Comparison of ENCODE assay signal across 21 mouse cellular contexts in the genomic region with DNA sequence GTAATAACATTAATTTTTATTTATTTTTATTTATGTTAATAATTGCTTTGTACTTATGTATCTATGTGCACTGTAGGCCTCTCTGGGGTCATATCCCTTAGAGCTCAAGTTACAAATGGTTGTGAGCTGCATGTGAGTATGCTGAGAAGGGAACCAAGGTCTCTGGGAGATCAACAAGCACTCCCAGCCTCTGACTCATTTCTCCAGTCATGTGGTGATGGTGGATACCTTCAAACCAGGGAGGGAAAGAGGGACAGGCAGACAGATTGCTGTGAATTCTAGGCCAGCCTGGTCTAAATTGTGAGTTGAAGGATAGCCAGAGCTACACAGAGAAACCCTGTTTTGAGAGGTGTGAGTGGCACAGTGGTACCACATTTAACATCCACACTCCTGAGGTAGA. TPM values are rescaled to one million over a fixed set of nuclear protein-coding genes. Genes with fewer than 3 reads are reported as not detected.
DNase-seq lines count a peak whose midpoint lies in the region; ATAC-seq lines count a peak whose summit lies in the region.
"Had no signal": no experiment of that assay in that cellular context is flagged by ENCODE, and none has a peak within 500 bp of the region (broad histone marks: within the 10 kb centered on the region; RNA-seq: fewer than 3 reads in every experiment).

No protein-coding gene starts in this region.

- H3K27ac ChIP-seq in forebrain, embryonic 16.5 days (ENCODE audit: low read length): no peak overlapping the region
- H3K27ac ChIP-seq: heart, adult 2 months; heart, embryonic 10.5 days; hindbrain, embryonic 12.5 days; hindbrain, embryonic 15.5 days had no signal

- H3K27me3 ChIP-seq in forebrain, embryonic 16.5 days (replicated peaks; ENCODE audit: control insufficient read depth, insufficient read depth, low read length): no peaks in the 10 kb centered on the region
- H3K27me3 ChIP-seq: CH12.LX; hindbrain, embryonic 12.5 days; hindbrain, embryonic 15.5 days had no signal

- peaks cover 32% of the 10 kb centered on the region for H3K36me3 ChIP-seq in forebrain, embryonic 16.5 days (ENCODE audit: control insufficient read depth, insufficient read depth)

- no peak overlapping the region for H3K9ac ChIP-seq in forebrain, embryonic 16.5 days (replicated peaks; ENCODE audit: low read depth, low read length)
- H3K9ac ChIP-seq: hindbrain, embryonic 12.5 days; hindbrain, embryonic 15.5 days had no signal

- no peak overlapping the region for H3K4me3 ChIP-seq in forebrain, embryonic 16.5 days (replicated peaks; ENCODE audit: low read length)
- H3K4me3 ChIP-seq: heart, adult 2 months; heart, embryonic 10.5 days; hindbrain, embryonic 12.5 days; hindbrain, embryonic 15.5 days had no signal

- no peaks in the 10 kb centered on the region for H3K9me3 ChIP-seq in forebrain, embryonic 16.5 days (ENCODE audit: control insufficient read depth, low read length)
- H3K9me3 ChIP-seq: G1E; heart, embryonic 10.5 days; hindbrain, embryonic 12.5 days; hindbrain, embryonic 15.5 days had no signal

- no peak for ATAC-seq in forebrain, embryonic 16.5 days
- ATAC-seq: forebrain, embryonic 14.5 days; intestine, postnatal 0 days had no signal

- peak; percentile 42 for DNase-seq in adrenal gland, adult 8-10 months
- DNase-seq in adrenal gland, postnatal 25 days: no peak
- peak; percentile 46 for DNase-seq in 416B (ENCODE audit: low read depth)
- DNase-seq in adrenal gland, postnatal 10 days: peak; percentile 25
- DNase-seq in fibroblast of lung, adult 2 months (ENCODE audit: low read depth): peak; percentile 40
- no peak for DNase-seq in left cerebral cortex, adult 9 months (ENCODE audit: low spot score in 2 of 2)
- DNase-seq: B cell, adult 2 months; cerebellum, adult 18-20 months; cerebellum, adult 9-10 months; cerebellum, postnatal 14 days; gastrocnemius, postnatal 25 days; heart, adult 2 months; kidney, adult 2 months had no signal

- no peak overlapping the region for H3K4me2 ChIP-seq in forebrain, embryonic 16.5 days (ENCODE audit: low read length)
- H3K4me2 ChIP-seq: hindbrain, embryonic 12.5 days; hindbrain, embryonic 15.5 days had no signal

- no peaks in the 10 kb centered on the region for H3K4me1 ChIP-seq in forebrain, embryonic 16.5 days (replicated peaks; ENCODE audit: control insufficient read depth, insufficient read depth, low read length)
- H3K4me1 ChIP-seq: heart, embryonic 10.5 days; hindbrain, embryonic 12.5 days; hindbrain, embryonic 15.5 days had no signal

RNA-seq across cellular contexts. Expression of a gene that starts 30.1 kb away (rescaled TPM):
- total RNA-seq in adrenal gland, adult 8-10 months (2022): 10 to 100 TPM in 1 of 4 experiments, 1 to 10 TPM in 3; 2.8 to 10.5 (median 6.3) TPM
- 2.4 and 3.1 TPM in 2 replicates for total RNA-seq in adrenal gland, postnatal 25 days (2021)
- 1 to 10 TPM; 2.1 to 2.7 TPM for total RNA-seq in adrenal gland, postnatal 10 days (2021)
- polyA plus RNA-seq in forebrain, embryonic 16.5 days (2015; fragmentation: Nextera tagmentation; extraction: Ambion mirVana): 11.9 and 12.4 TPM in 2 replicates
- total RNA-seq: CH12.LX, G1E had no signal

RNA-seq across cellular contexts. Expression of a gene that starts 33.9 kb away (rescaled TPM):
- 100 to 1,000 TPM in 1 of 4 experiments, 10 to 100 TPM in 3; 71.4 to 118 (median 94.8) TPM for total RNA-seq in adrenal gland, adult 8-10 months (2022)
- total RNA-seq in adrenal gland, postnatal 25 days (2021): 85.7 and 114 TPM in 2 replicates
- 10 to 100 TPM; 60.4 to 70.1 TPM for total RNA-seq in adrenal gland, postnatal 10 days (2021)
- 34.4 and 39.4 TPM in 2 replicates for polyA plus RNA-seq in forebrain, embryonic 16.5 days (2015; fragmentation: Nextera tagmentation; extraction: Ambion mirVana)

RNA-seq across cellular contexts. Expression of a gene that starts 52.9 kb away (rescaled TPM):
- 10 to 100 TPM; 65.5 to 89.7 (median 78.2) TPM for total RNA-seq in adrenal gland, adult 8-10 months (2022)
- total RNA-seq in adrenal gland, postnatal 25 days (2021): 63.2 and 64.0 TPM in 2 replicates
- 10 to 100 TPM; 41.9 to 43.3 TPM for total RNA-seq in adrenal gland, postnatal 10 days (2021)
- polyA plus RNA-seq in forebrain, embryonic 16.5 days (2015; fragmentation: Nextera tagmentation; extraction: Ambion mirVana): 49.7 and 53.9 TPM in 2 replicates

Comparison
In these comparisons a context has a peak if more than half of its experiments do, and no peak if none do; other contexts are left out.
1. DNase-seq: peak in adrenal gland, adult 8-10 months (single experiment), 416B (single experiment), adrenal gland, postnatal 10 days (single experiment) and fibroblast of lung, adult 2 months (single experiment); none in adrenal gland, postnatal 25 days (single experiment) and left cerebral cortex, adult 9 months (0 of 2).